Mouse (Mus musculus): ENCODE results near the gene Hist2h2ac.
"Not testable (repeated sequence)": the region's sequence is repeated elsewhere in the genome, so short reads cannot be mapped to it uniquely, and the experiment has no call there.

Gene Hist2h2ac

GRCm38 (mm10) chr3:96248141-96249033 is 27.7 kb upstream of the Hist2h2ac start:
- no peak for DNase-seq (ENCODE audit: low read depth)

- DNase-seq (ENCODE audit: low read depth): no peak
These were observed 26.9 kb upstream of the Hist2h2ac start for GRCm38 (mm10) chr3:96247356-96248140.

- not testable (repeated sequence) for DNase-seq (ENCODE audit: low read depth)
These were observed 25.8 kb upstream of the Hist2h2ac start, which contains the start of gene Hist2h3c1 for GRCm38 (mm10) chr3:96246427-96246856. TSS of gene Hist2h3c1 (plus strand) at chr3:96246685.

GRCm38 (mm10) chr3:96246018-96246417 is 25.3 kb upstream of the Hist2h2ac start:
- DNase-seq (ENCODE audit: low read depth): not testable (repeated sequence)

- DNase-seq (ENCODE audit: low read depth): peak; percentile 90
These were observed 24.6 kb upstream of the Hist2h2ac start, which contains the start of gene Hist2h2aa1 for GRCm38 (mm10) chr3:96245003-96245886. TSS of gene Hist2h2aa1 (plus strand) at chr3:96245497.

- no peak for DNase-seq (ENCODE audit: low read depth)
These were observed 23.4 kb upstream of the Hist2h2ac start for GRCm38 (mm10) chr3:96243921-96244572.

GRCm38 (mm10) chr3:96240799-96241197 is 20.1 kb upstream of the Hist2h2ac start:
- no peak for DNase-seq (ENCODE audit: low read depth)

GRCm38 (mm10) chr3:96239949-96240798 is 19.5 kb upstream of the Hist2h2ac start, which contains the start of gene Hist2h2aa2:
TSS of gene Hist2h2aa2 (minus strand) at chr3:96240276.
- DNase-seq (ENCODE audit: low read depth): peak; percentile 74

- not testable (repeated sequence) for DNase-seq (ENCODE audit: low read depth)
These were observed 18.5 kb upstream of the Hist2h2ac start, which contains the start of gene Hist2h3c2 for GRCm38 (mm10) chr3:96238954-96239793. TSS of gene Hist2h3c2 (minus strand) at chr3:96239127.

- DNase-seq (ENCODE audit: low read depth): peak; percentile 51
These were observed 17.3 kb upstream of the Hist2h2ac start for GRCm38 (mm10) chr3:96237904-96238511.

- no peak for DNase-seq (ENCODE audit: low read depth)
These were observed 16.7 kb upstream of the Hist2h2ac start for GRCm38 (mm10) chr3:96237335-96237903.

- DNase-seq (ENCODE audit: low read depth): no peak
These were observed 16.2 kb upstream of the Hist2h2ac start for GRCm38 (mm10) chr3:96236834-96237334.

- no peak for DNase-seq (ENCODE audit: low read depth)
These were observed 15.2 kb upstream of the Hist2h2ac start for GRCm38 (mm10) chr3:96235836-96236235.

- DNase-seq (ENCODE audit: low read depth): peak; percentile 61
These were observed 14.2 kb upstream of the Hist2h2ac start for GRCm38 (mm10) chr3:96234914-96235313.

- no peak for DNase-seq (ENCODE audit: low read depth)
These were observed 11.1 kb upstream of the Hist2h2ac start for GRCm38 (mm10) chr3:96231758-96232120.

- no peak for DNase-seq (ENCODE audit: low read depth)
These were observed 10.5 kb upstream of the Hist2h2ac start for GRCm38 (mm10) chr3:96230910-96231757.

- no peak for DNase-seq (ENCODE audit: low read depth)
These were observed 9.7 kb upstream of the Hist2h2ac start for GRCm38 (mm10) chr3:96230404-96230803.
